Mouse (Mus musculus) megakaryocyte, adult 5-6 weeks (primary cell): Measurements from ENCODE around the gene Opcml. TPM values are rescaled to one million over a fixed set of nuclear protein-coding genes. Genes with fewer than 3 reads are reported as not detected.

Experiments
- ATAC-seq: 2 replicates; pipeline ENCODE4 v1.8.0; 2016; ENCODE audit warnings: mild to moderate bottlenecking, inconsistent platforms; ENCODE audit not compliant: poor library complexity, severe bottlenecking
- total RNA-seq, 2 experiments: library from RNA; stranded (forward) in 1 of 2; stranded (reverse) in 1 of 2; fragments of 153-499, 151-499 nt in 1 of 2; fragments of 221-1000, 200-1000 nt in 1 of 2; gene quantifications; 2 replicates each; pipeline versions ENCODE4 v1.2.3 to v1.2.4; 2015 to 2017

Gene Opcml
- total RNA-seq, 2 experiments from 2014 or later: not detected

- ATAC-seq: no peak
Observed at GRCm38 (mm10) chr9:28225824-28226569, 435.4 kb downstream of the Opcml start.

GRCm38 (mm10) chr9:28226570-28226951 lies 436.0 kb downstream of the Opcml start:
- ATAC-seq: no peak

GRCm38 (mm10) chr9:28238450-28238849 lies 447.9 kb downstream of the Opcml start:
- ATAC-seq: no peak

GRCm38 (mm10) chr9:28247742-28248503 lies 457.3 kb downstream of the Opcml start:
- ATAC-seq: no peak

- ATAC-seq: no peak
Observed at GRCm38 (mm10) chr9:28251341-28251740, 460.8 kb downstream of the Opcml start.

- no peak for ATAC-seq
Observed at GRCm38 (mm10) chr9:28255128-28255904, 464.7 kb downstream of the Opcml start.

- ATAC-seq: no peak
Observed at GRCm38 (mm10) chr9:28255905-28256268, 465.3 kb downstream of the Opcml start.

GRCm38 (mm10) chr9:28261078-28261753 lies 470.6 kb downstream of the Opcml start:
- ATAC-seq: peak; percentile 68

GRCm38 (mm10) chr9:28262021-28262420 lies 471.4 kb downstream of the Opcml start:
- ATAC-seq: no peak

GRCm38 (mm10) chr9:28262896-28263295 lies 472.3 kb downstream of the Opcml start:
- ATAC-seq: no peak

- ATAC-seq: no peak
Observed at GRCm38 (mm10) chr9:28264761-28265160, 474.2 kb downstream of the Opcml start.

GRCm38 (mm10) chr9:28273816-28274215 lies 483.2 kb downstream of the Opcml start:
- ATAC-seq: no peak

GRCm38 (mm10) chr9:28278555-28278954 lies 488.0 kb downstream of the Opcml start:
- ATAC-seq: no peak

GRCm38 (mm10) chr9:28281025-28281424 lies 490.4 kb downstream of the Opcml start:
- ATAC-seq: no peak

- no peak for ATAC-seq
Observed at GRCm38 (mm10) chr9:28281571-28281970, 491.0 kb downstream of the Opcml start.

- no peak for ATAC-seq
Observed at GRCm38 (mm10) chr9:28285016-28285415, 494.4 kb downstream of the Opcml start.

GRCm38 (mm10) chr9:28286384-28286783 lies 495.8 kb downstream of the Opcml start:
- ATAC-seq: no peak

GRCm38 (mm10) chr9:28287485-28287884 lies 496.9 kb downstream of the Opcml start:
- no peak for ATAC-seq

- no peak for ATAC-seq
Observed at GRCm38 (mm10) chr9:28289696-28290330, 499.2 kb downstream of the Opcml start.

GRCm38 (mm10) chr9:28303659-28304058 lies 513.1 kb downstream of the Opcml start:
- no peak for ATAC-seq
